Mouse (Mus musculus): ENCODE results near the gene Psmd13. TPM values are rescaled to one million over a fixed set of nuclear protein-coding genes. Genes with fewer than 3 reads are reported as not detected.

The Psmd13 gene
- polyA plus RNA-seq, 1 experiment from 2014 or later: 112 TPM

- no peaks in the 10 kb centered on the region for H3K27me3 ChIP-seq (ENCODE audit: insufficient read depth, low read length)
- peak overlapping the region; percentile 75 for H3K4me2 ChIP-seq (ENCODE audit: low read depth, low read length)
- WGBS (ENCODE audit: insufficient replicate concordance): 34% methylated on average over 7 of the region's 7 CpGs
- TF ChIP-seq CTCF (IDR thresholded peaks at IDR 0.05; ENCODE audit: low read depth): no peak
- no peak for TF ChIP-seq EP300 (IDR thresholded peaks at IDR 0.05; ENCODE audit: low read depth)
- no peak overlapping the region for H3K4me3 ChIP-seq (ENCODE audit: low read depth, low read length)
- peak overlapping the region; percentile 86 for H3K27ac ChIP-seq (ENCODE audit: low read depth)
- ATAC-seq: peak; percentile 58
- peaks cover 7% of the 10 kb centered on the region for H3K4me1 ChIP-seq (ENCODE audit: insufficient read depth)
- DNase-seq: peak; percentile 60
- H3K36me3 ChIP-seq (replicated peaks; ENCODE audit: insufficient read depth, low read length): no peaks in the 10 kb centered on the region
- no peak overlapping the region; the same call in 1 of the 2 replicates for H3K9ac ChIP-seq (replicated peaks)
- H3K9me3 ChIP-seq (ENCODE audit: low read length): no peaks in the 10 kb centered on the region
Measured at GRCm38 (mm10) chr7:140908181-140908580, 26.4 kb downstream of the Psmd13 start.

GRCm38 (mm10) chr7:140908634-140909107 lies 26.9 kb downstream of the Psmd13 start:
- 1% methylated on average over 19 of the region's 19 CpGs for WGBS (ENCODE audit: insufficient replicate concordance)
- peak overlapping the region; percentile 86 for H3K27ac ChIP-seq (ENCODE audit: low read depth)
- H3K36me3 ChIP-seq (replicated peaks; ENCODE audit: insufficient read depth, low read length): no peaks in the 10 kb centered on the region
- H3K9ac ChIP-seq (replicated peaks): no peak overlapping the region; the same call in 1 of the 2 replicates
- H3K9me3 ChIP-seq (ENCODE audit: low read length): no peaks in the 10 kb centered on the region
- peaks cover 8% of the 10 kb centered on the region for H3K4me1 ChIP-seq (ENCODE audit: insufficient read depth)
- H3K27me3 ChIP-seq (ENCODE audit: insufficient read depth, low read length): no peaks in the 10 kb centered on the region
- peak; percentile 81 for DNase-seq
- TF ChIP-seq CTCF (IDR thresholded peaks at IDR 0.05; ENCODE audit: low read depth) (peak; percentile 87), EP300 (IDR thresholded peaks at IDR 0.05; ENCODE audit: low read depth) (no peak)
- peak; percentile 46 for ATAC-seq
- peak overlapping the region; percentile 75 for H3K4me2 ChIP-seq (ENCODE audit: low read depth, low read length)
- peak overlapping the region; percentile 39 for H3K4me3 ChIP-seq (ENCODE audit: low read depth, low read length)

- ATAC-seq (no peak), DNase-seq (no peak)
- WGBS (ENCODE audit: insufficient replicate concordance): 51% methylated on average over 3 of the region's 3 CpGs
- no peak for TF ChIP-seq CTCF (IDR thresholded peaks at IDR 0.05; ENCODE audit: low read depth)
- no peak for TF ChIP-seq EP300 (IDR thresholded peaks at IDR 0.05; ENCODE audit: low read depth)
- peak overlapping the region; percentile 2; the same call in 1 of the 2 replicates for H3K4me2 ChIP-seq (ENCODE audit: low read depth, low read length)
- no peaks in the 10 kb centered on the region for H3K36me3 ChIP-seq (replicated peaks; ENCODE audit: insufficient read depth, low read length)
- no peak overlapping the region for H3K4me3 ChIP-seq (ENCODE audit: low read depth, low read length)
- H3K9me3 ChIP-seq (ENCODE audit: low read length): no peaks in the 10 kb centered on the region
- no peaks in the 10 kb centered on the region for H3K27me3 ChIP-seq (ENCODE audit: insufficient read depth, low read length)
- H3K4me1 ChIP-seq (ENCODE audit: insufficient read depth): peaks cover 11% of the 10 kb centered on the region
- H3K27ac ChIP-seq (ENCODE audit: low read depth): peak overlapping the region; percentile 83
- H3K9ac ChIP-seq (replicated peaks): no peak overlapping the region
Measured at GRCm38 (mm10) chr7:140912293-140912692, 30.5 kb downstream of the Psmd13 start.

- H3K4me2 ChIP-seq (ENCODE audit: low read depth, low read length): peak overlapping the region; percentile 13; the same call in 1 of the 2 replicates
- peak overlapping the region; percentile 83 for H3K27ac ChIP-seq (ENCODE audit: low read depth)
- ATAC-seq (peak; percentile 26; the same call in 1 of the 2 replicates), DNase-seq (no peak)
- H3K9ac ChIP-seq (replicated peaks): no peak overlapping the region
- 63% methylated on average over 5 of the region's 5 CpGs for WGBS (ENCODE audit: insufficient replicate concordance)
- TF ChIP-seq CTCF (IDR thresholded peaks at IDR 0.05; ENCODE audit: low read depth): no peak
- TF ChIP-seq EP300 (IDR thresholded peaks at IDR 0.05; ENCODE audit: low read depth): no peak
- no peaks in the 10 kb centered on the region for H3K9me3 ChIP-seq (ENCODE audit: low read length)
- H3K27me3 ChIP-seq (ENCODE audit: insufficient read depth, low read length): no peaks in the 10 kb centered on the region
- no peaks in the 10 kb centered on the region for H3K36me3 ChIP-seq (replicated peaks; ENCODE audit: insufficient read depth, low read length)
- H3K4me1 ChIP-seq (ENCODE audit: insufficient read depth): peaks cover 11% of the 10 kb centered on the region
- H3K4me3 ChIP-seq (ENCODE audit: low read depth, low read length): no peak overlapping the region
Measured at GRCm38 (mm10) chr7:140912846-140913482, 31.2 kb downstream of the Psmd13 start.

- H3K4me3 ChIP-seq (ENCODE audit: low read depth, low read length): no peak overlapping the region
- H3K4me2 ChIP-seq (ENCODE audit: low read depth, low read length): no peak overlapping the region
- H3K9me3 ChIP-seq (ENCODE audit: low read length): no peaks in the 10 kb centered on the region
- no peaks in the 10 kb centered on the region for H3K27me3 ChIP-seq (ENCODE audit: insufficient read depth, low read length)
- DNase-seq (no peak), ATAC-seq (no peak)
- no peaks in the 10 kb centered on the region for H3K36me3 ChIP-seq (replicated peaks; ENCODE audit: insufficient read depth, low read length)
- peaks cover 11% of the 10 kb centered on the region for H3K4me1 ChIP-seq (ENCODE audit: insufficient read depth)
- H3K27ac ChIP-seq (ENCODE audit: low read depth): peak overlapping the region; percentile 83
- no peak overlapping the region for H3K9ac ChIP-seq (replicated peaks)
- no peak for TF ChIP-seq EP300 (IDR thresholded peaks at IDR 0.05; ENCODE audit: low read depth)
- no peak for TF ChIP-seq CTCF (IDR thresholded peaks at IDR 0.05; ENCODE audit: low read depth)
- WGBS (ENCODE audit: insufficient replicate concordance): 75% methylated on average over 8 of the region's 8 CpGs
Measured at GRCm38 (mm10) chr7:140914031-140914690, 32.4 kb downstream of the Psmd13 start.

GRCm38 (mm10) chr7:140919911-140920310 lies 38.1 kb downstream of the Psmd13 start:
- Histone ChIP-seq H3K27me3 (ENCODE audit: insufficient read depth, low read length) (peaks cover 27% of the 10 kb centered on the region), H3K4me2 (ENCODE audit: low read depth, low read length) (no peak overlapping the region), H3K9ac (replicated peaks) (no peak overlapping the region), H3K36me3 (replicated peaks; ENCODE audit: insufficient read depth, low read length) (no peaks in the 10 kb centered on the region; the same call in 1 of the 2 replicates), H3K27ac (ENCODE audit: low read depth) (no peak overlapping the region), H3K4me1 (ENCODE audit: insufficient read depth) (peaks cover 11% of the 10 kb centered on the region), H3K4me3 (ENCODE audit: low read depth, low read length) (no peak overlapping the region), H3K9me3 (ENCODE audit: low read length) (no peaks in the 10 kb centered on the region)
- TF ChIP-seq EP300 (IDR thresholded peaks at IDR 0.05; ENCODE audit: low read depth): no peak
- TF ChIP-seq CTCF (IDR thresholded peaks at IDR 0.05; ENCODE audit: low read depth): no peak
- ATAC-seq (no peak), DNase-seq (no peak)
- WGBS (ENCODE audit: insufficient replicate concordance): 33% methylated on average over 4 of the region's 4 CpGs

Data from liver, postnatal 0 days (tissue).